Mouse (Mus musculus): Measurements from ENCODE around the gene Adora2a.
"Not testable (repeated sequence)": the region's sequence is repeated elsewhere in the genome, so short reads cannot be mapped to it uniquely, and the experiment has no call there.

Gene Adora2a

GRCm38 (mm10) chr10:75345265-75345664 lies 28.6 kb downstream of the Adora2a start:
- no peak for DNase-seq (ENCODE audit: low spot score)

- DNase-seq (ENCODE audit: low spot score) = no peak
Measured at GRCm38 (mm10) chr10:75350564-75350963, 33.9 kb downstream of the Adora2a start.

GRCm38 (mm10) chr10:75352541-75352940 lies 35.9 kb downstream of the Adora2a start:
- DNase-seq (ENCODE audit: low spot score) = no peak

- not testable (repeated sequence) for DNase-seq (ENCODE audit: low spot score)
Measured at GRCm38 (mm10) chr10:75353838-75354241, 37.2 kb downstream of the Adora2a start.

- no peak for DNase-seq (ENCODE audit: low spot score)
Measured at GRCm38 (mm10) chr10:75355341-75355740, 38.7 kb downstream of the Adora2a start.

- not testable (repeated sequence) for DNase-seq (ENCODE audit: low spot score)
Measured at GRCm38 (mm10) chr10:75364214-75364690, 47.6 kb downstream of the Adora2a start.

- DNase-seq (ENCODE audit: low spot score) = no peak
Measured at GRCm38 (mm10) chr10:75364796-75365195, 48.1 kb downstream of the Adora2a start.

- no peak for DNase-seq (ENCODE audit: low spot score)
Measured at GRCm38 (mm10) chr10:75365231-75365633, 48.6 kb downstream of the Adora2a start.

- not testable (repeated sequence) for DNase-seq (ENCODE audit: low spot score)
Measured at GRCm38 (mm10) chr10:75373655-75374351, 57.1 kb downstream of the Adora2a start.

- no peak for DNase-seq (ENCODE audit: low spot score)
Measured at GRCm38 (mm10) chr10:75378688-75379087, 62.0 kb downstream of the Adora2a start.

Measured in left cerebral cortex, adult 11 months (tissue).